Mouse (Mus musculus): ENCODE measurements at regions not wholly inside any gene's neighbourhood (a gene's known extent, or its start where the extent isn't known, plus 50 kb on each side); places are given as distances from the start of the nearest gene placed in this dataset.

DNA sequence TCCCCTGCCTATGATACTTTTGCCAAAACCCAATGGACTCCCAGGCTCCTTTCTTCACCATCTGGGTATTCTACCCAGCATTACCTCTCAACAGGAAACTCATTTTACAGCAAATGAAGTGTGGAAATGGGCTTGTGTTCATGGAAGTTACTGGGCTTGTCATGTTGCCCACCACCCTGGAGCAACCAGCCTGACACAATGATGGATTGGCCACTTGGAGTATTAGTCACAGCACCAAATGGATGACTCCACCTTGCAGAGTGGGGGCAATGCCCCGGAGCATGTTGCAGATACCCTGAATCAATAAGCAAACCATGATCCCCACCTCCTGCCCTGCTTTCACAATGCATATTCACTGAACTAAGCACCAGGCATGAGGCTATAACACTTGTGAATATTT, 543.5 kb downstream of the Adgrl2 start:
- H3K4me3 ChIP-seq: no peak overlapping the region
- H3K9ac ChIP-seq: no peak overlapping the region
- peaks cover 30% of the 10 kb centered on the region for H3K27me3 ChIP-seq (replicated peaks)
- 80% methylated on average over 1 of the region's 1 CpGs for WGBS
- H3K27ac ChIP-seq (ENCODE audit: poor library complexity, severe bottlenecking): no peak overlapping the region
- H3K36me3 ChIP-seq: no peaks in the 10 kb centered on the region
- no peak overlapping the region for H3K4me2 ChIP-seq
- no peak for ATAC-seq (ENCODE audit: insufficient number of reproducible peaks, low FRiP score)
- H3K9me3 ChIP-seq (replicated peaks): no peaks in the 10 kb centered on the region
- no peaks in the 10 kb centered on the region for H3K4me1 ChIP-seq (replicated peaks)

- ATAC-seq (ENCODE audit: insufficient number of reproducible peaks, low FRiP score): no peak
- no peak overlapping the region for H3K4me2 ChIP-seq
Observed at GRCm38 (mm10) chr3:148443012-148443411, 547.3 kb downstream of the Adgrl2 start.

DNA sequence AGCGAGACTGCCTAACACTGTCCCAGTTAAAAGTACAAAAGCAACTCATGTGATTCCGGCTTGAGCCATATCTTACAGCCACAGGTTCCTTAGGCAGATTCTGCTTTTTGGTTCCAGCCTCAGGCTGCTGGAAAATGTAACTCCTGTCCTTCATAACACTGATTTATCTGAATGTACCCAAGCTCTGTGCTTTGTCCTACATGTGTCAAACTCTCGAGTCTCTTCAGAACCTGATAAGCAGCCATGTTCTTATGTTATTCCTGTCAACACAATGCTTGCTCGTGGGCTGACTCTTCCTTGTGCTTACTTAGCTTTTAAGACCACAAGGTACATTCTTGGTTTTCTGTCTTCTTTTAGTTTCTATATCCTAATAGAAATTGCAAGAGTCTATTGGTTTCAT, 556.3 kb downstream of the Adgrl2 start:
- Histone ChIP-seq H3K27ac (ENCODE audit: poor library complexity, severe bottlenecking) (no peak overlapping the region), H3K4me3 (no peak overlapping the region), H3K9me3 (replicated peaks) (no peaks in the 10 kb centered on the region), H3K9ac (no peak overlapping the region), H3K4me2 (no peak overlapping the region), H3K27me3 (replicated peaks) (peaks cover 53% of the 10 kb centered on the region), H3K36me3 (no peaks in the 10 kb centered on the region), H3K4me1 (replicated peaks) (peaks cover 3% of the 10 kb centered on the region; the same call in 1 of the 2 replicates)
- no peak; the same call in 1 of the 2 replicates for ATAC-seq (ENCODE audit: insufficient number of reproducible peaks, low FRiP score)
- 15% methylated on average over 4 of the region's 4 CpGs for WGBS

More at GRCm38 (mm10) chr3:148443012-148443411, 547.3 kb downstream of the Adgrl2 start:
- no peak overlapping the region for H3K27ac ChIP-seq (ENCODE audit: poor library complexity, severe bottlenecking)
- H3K36me3 ChIP-seq: no peaks in the 10 kb centered on the region
- H3K9me3 ChIP-seq (replicated peaks): no peaks in the 10 kb centered on the region
- 59% methylated on average over 3 of the region's 3 CpGs for WGBS
- H3K4me3 ChIP-seq: no peak overlapping the region
- peaks cover 42% of the 10 kb centered on the region for H3K27me3 ChIP-seq (replicated peaks)
- H3K9ac ChIP-seq: no peak overlapping the region
- no peaks in the 10 kb centered on the region for H3K4me1 ChIP-seq (replicated peaks)

- Histone ChIP-seq H3K4me3 (no peak overlapping the region), H3K9ac (no peak overlapping the region), H3K27me3 (replicated peaks) (peaks cover 77% of the 10 kb centered on the region), H3K4me1 (replicated peaks) (peaks cover 3% of the 10 kb centered on the region; the same call in 1 of the 2 replicates), H3K27ac (ENCODE audit: poor library complexity, severe bottlenecking) (no peak overlapping the region), H3K9me3 (replicated peaks) (no peaks in the 10 kb centered on the region), H3K36me3 (no peaks in the 10 kb centered on the region), H3K4me2 (no peak overlapping the region)
- no peak for ATAC-seq (ENCODE audit: insufficient number of reproducible peaks, low FRiP score)
- WGBS: 56% methylated on average over 10 of the region's 10 CpGs
Observed at GRCm38 (mm10) chr3:148429012-148429865, 561.1 kb downstream of the Adgrl2 start.

DNA sequence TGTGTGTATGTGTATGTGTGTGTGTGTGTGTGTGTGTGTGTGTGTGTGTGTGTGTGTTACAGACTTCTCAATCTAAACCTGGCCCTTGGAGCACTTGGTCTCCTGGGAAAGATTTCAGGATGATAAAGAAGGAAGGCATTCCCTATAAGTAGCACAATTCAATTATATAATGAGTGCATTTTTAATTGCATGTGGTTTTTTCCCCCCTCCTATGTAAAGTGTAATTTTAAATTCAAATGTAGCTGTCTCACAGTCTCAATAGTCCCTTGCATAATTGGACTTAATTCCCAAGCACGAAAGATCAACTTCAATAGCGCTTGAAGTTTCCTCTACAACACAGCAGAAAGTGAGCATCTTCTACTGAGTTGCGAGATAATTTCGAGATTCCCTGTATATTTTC, 566.3 kb downstream of the Adgrl2 start:
- Histone ChIP-seq H3K4me1 (replicated peaks) (peaks cover 5% of the 10 kb centered on the region; the same call in 1 of the 2 replicates), H3K27ac (ENCODE audit: poor library complexity, severe bottlenecking) (no peak overlapping the region), H3K27me3 (replicated peaks) (peaks cover 86% of the 10 kb centered on the region), H3K4me3 (no peak overlapping the region), H3K9ac (no peak overlapping the region), H3K36me3 (no peaks in the 10 kb centered on the region), H3K4me2 (no peak overlapping the region), H3K9me3 (replicated peaks) (no peaks in the 10 kb centered on the region)
- WGBS: 87% methylated on average over 4 of the region's 4 CpGs
- no peak for ATAC-seq (ENCODE audit: insufficient number of reproducible peaks, low FRiP score)

DNA sequence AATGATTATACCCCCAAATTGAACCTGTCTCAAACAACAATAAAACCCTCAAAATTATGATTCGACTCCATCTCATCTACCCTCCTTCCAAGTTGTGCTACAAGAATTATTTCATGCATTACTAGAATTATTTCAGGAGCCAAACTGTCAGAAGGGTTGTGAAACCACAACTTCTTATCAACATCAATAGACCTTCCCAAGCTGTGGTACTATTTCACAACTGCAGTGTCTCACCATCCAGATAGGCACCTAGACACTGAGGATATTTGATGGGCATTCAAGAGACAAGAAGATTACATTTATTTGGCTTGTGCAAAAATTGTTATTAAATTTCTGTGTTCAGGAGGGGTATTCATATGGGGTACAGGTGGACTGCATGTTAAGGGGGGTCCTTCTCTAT, 567.0 kb downstream of the Adgrl2 start:
- H3K27me3 ChIP-seq (replicated peaks): peaks cover 83% of the 10 kb centered on the region
- H3K36me3 ChIP-seq: no peaks in the 10 kb centered on the region
- H3K4me3 ChIP-seq: no peak overlapping the region
- no peak overlapping the region for H3K27ac ChIP-seq (ENCODE audit: poor library complexity, severe bottlenecking)
- peaks cover 5% of the 10 kb centered on the region; the same call in 1 of the 2 replicates for H3K4me1 ChIP-seq (replicated peaks)
- ATAC-seq (ENCODE audit: insufficient number of reproducible peaks, low FRiP score): no peak
- WGBS: 82% methylated on average over 1 of the region's 1 CpGs
- no peak overlapping the region for H3K4me2 ChIP-seq
- no peak overlapping the region for H3K9ac ChIP-seq
- no peaks in the 10 kb centered on the region for H3K9me3 ChIP-seq (replicated peaks)

DNA sequence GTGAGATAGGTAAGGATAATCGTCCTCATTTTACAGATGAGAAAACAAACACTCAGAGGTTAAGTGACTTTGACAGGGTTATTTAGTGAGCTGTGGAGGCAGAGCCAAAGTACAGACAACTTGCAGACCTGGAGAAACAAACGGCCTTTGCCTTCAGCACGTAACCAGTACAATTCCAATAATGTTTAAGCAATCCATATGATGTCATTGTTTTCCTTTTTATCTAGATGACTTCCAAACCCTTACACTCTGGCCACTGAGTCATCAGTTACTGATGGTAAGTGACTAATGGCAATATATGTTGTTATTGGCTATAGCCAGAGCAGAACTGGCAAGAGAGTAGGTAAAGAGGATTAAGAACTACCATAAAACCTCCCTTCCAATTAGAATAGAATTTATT, 567.6 kb downstream of the Adgrl2 start:
- H3K9ac ChIP-seq: no peak overlapping the region
- no peak overlapping the region for H3K4me3 ChIP-seq
- no peak overlapping the region for H3K27ac ChIP-seq (ENCODE audit: poor library complexity, severe bottlenecking)
- 42% methylated on average over 3 of the region's 3 CpGs for WGBS
- H3K36me3 ChIP-seq: no peaks in the 10 kb centered on the region
- H3K4me2 ChIP-seq: no peak overlapping the region
- peaks cover 80% of the 10 kb centered on the region for H3K27me3 ChIP-seq (replicated peaks)
- H3K9me3 ChIP-seq (replicated peaks): no peaks in the 10 kb centered on the region
- no peak for ATAC-seq (ENCODE audit: insufficient number of reproducible peaks, low FRiP score)
- H3K4me1 ChIP-seq (replicated peaks): peaks cover 10% of the 10 kb centered on the region

DNA sequence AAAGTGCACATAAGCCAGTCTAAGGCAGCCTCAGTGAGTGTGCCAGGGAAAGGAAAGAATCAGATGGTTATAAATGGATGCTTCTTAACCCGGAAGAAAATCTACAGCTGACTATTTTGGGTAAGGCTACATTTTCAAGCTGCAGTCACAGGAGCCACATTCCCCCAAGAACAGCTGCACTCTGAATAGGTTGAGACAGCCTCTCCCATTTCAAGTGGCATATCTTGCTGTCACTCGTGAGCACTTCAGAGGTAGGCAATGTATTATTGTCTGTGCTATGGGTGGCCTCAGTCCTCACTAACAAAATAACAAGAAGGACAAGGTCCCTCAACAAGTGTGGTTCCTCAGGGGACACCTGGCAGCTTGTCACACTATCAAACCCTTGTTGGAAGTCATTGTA, 568.1 kb downstream of the Adgrl2 start:
- no peak overlapping the region for H3K4me2 ChIP-seq
- peaks cover 77% of the 10 kb centered on the region for H3K27me3 ChIP-seq (replicated peaks)
- peaks cover 11% of the 10 kb centered on the region for H3K4me1 ChIP-seq (replicated peaks)
- H3K4me3 ChIP-seq: no peak overlapping the region
- no peak overlapping the region for H3K9ac ChIP-seq
- 33% methylated on average over 2 of the region's 2 CpGs for WGBS
- no peak overlapping the region for H3K27ac ChIP-seq (ENCODE audit: poor library complexity, severe bottlenecking)
- no peaks in the 10 kb centered on the region for H3K36me3 ChIP-seq
- no peak for ATAC-seq (ENCODE audit: insufficient number of reproducible peaks, low FRiP score)
- H3K9me3 ChIP-seq (replicated peaks): no peaks in the 10 kb centered on the region

DNA sequence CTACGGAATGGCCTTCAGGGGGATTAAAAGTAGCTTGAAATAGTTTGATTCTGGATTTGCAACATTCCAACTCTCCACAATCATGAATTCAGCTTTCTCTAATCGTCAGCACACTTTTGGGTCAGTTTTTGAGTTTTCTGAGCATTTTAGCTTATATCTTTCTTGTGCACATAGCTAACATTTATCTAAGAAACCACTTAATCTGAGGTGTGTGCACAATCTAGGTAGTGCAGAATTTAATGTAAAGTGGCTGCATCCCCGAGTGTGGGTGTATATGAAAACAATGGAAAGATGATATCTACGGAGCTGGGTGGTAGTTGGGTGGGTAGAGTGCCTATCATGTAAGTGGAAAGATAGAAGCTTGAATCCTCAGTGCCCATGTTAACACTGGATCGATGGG, 570.1 kb downstream of the Adgrl2 start:
- Histone ChIP-seq H3K27ac (ENCODE audit: poor library complexity, severe bottlenecking) (no peak overlapping the region), H3K4me3 (no peak overlapping the region), H3K27me3 (replicated peaks) (peaks cover 61% of the 10 kb centered on the region), H3K36me3 (no peaks in the 10 kb centered on the region), H3K4me1 (replicated peaks) (peaks cover 11% of the 10 kb centered on the region), H3K9me3 (replicated peaks) (no peaks in the 10 kb centered on the region), H3K4me2 (no peak overlapping the region), H3K9ac (no peak overlapping the region)
- no peak for ATAC-seq (ENCODE audit: insufficient number of reproducible peaks, low FRiP score)
- WGBS: 88% methylated on average over 5 of the region's 5 CpGs

- no peak overlapping the region for H3K27ac ChIP-seq (ENCODE audit: poor library complexity, severe bottlenecking)
- no peak for ATAC-seq (ENCODE audit: insufficient number of reproducible peaks, low FRiP score)
Observed at GRCm38 (mm10) chr3:148419462-148420074, 570.8 kb downstream of the Adgrl2 start.

GRCm38 (mm10) chr3:148418067-148418466, 572.3 kb downstream of the Adgrl2 start:
- no peak overlapping the region for H3K4me2 ChIP-seq
- H3K9ac ChIP-seq: no peak overlapping the region
- peaks cover 41% of the 10 kb centered on the region for H3K27me3 ChIP-seq (replicated peaks)
- no peaks in the 10 kb centered on the region for H3K9me3 ChIP-seq (replicated peaks)
- no peak overlapping the region for H3K4me3 ChIP-seq
- no peak overlapping the region for H3K27ac ChIP-seq (ENCODE audit: poor library complexity, severe bottlenecking)
- peaks cover 11% of the 10 kb centered on the region for H3K4me1 ChIP-seq (replicated peaks)
- ATAC-seq (ENCODE audit: insufficient number of reproducible peaks, low FRiP score): no peak
- 7% methylated on average over 6 of the region's 6 CpGs for WGBS
- no peaks in the 10 kb centered on the region for H3K36me3 ChIP-seq

More at GRCm38 (mm10) chr3:148419462-148420074, 570.8 kb downstream of the Adgrl2 start:
- H3K27me3 ChIP-seq (replicated peaks): peaks cover 54% of the 10 kb centered on the region
- no peaks in the 10 kb centered on the region for H3K9me3 ChIP-seq (replicated peaks)
- WGBS: 61% methylated on average over 2 of the region's 2 CpGs
- H3K4me1 ChIP-seq (replicated peaks): peaks cover 11% of the 10 kb centered on the region
- no peaks in the 10 kb centered on the region for H3K36me3 ChIP-seq
- no peak overlapping the region for H3K4me2 ChIP-seq
- no peak overlapping the region for H3K9ac ChIP-seq
- H3K4me3 ChIP-seq: no peak overlapping the region
